Mouse (Mus musculus): ENCODE data around the gene Strbp.

The Strbp gene

GRCm38 (mm10) chr2:37702301-37703172, 1.1 kb downstream of the Strbp start:
- peak; percentile 64 to 65 for DNase-seq (ENCODE audit: low spot score in 2 of 2)

- no peak for DNase-seq (ENCODE audit: low spot score in 2 of 2)
Observed at GRCm38 (mm10) chr2:37689064-37689615, 14.5 kb downstream of the Strbp start.

GRCm38 (mm10) chr2:37687031-37687430, 16.6 kb downstream of the Strbp start:
- no peak for DNase-seq (ENCODE audit: low spot score in 2 of 2)

- no peak for DNase-seq (ENCODE audit: low spot score in 2 of 2)
Observed at GRCm38 (mm10) chr2:37684864-37685263, 18.8 kb downstream of the Strbp start.

GRCm38 (mm10) chr2:37682197-37682811, 21.4 kb downstream of the Strbp start:
- no peak for DNase-seq (ENCODE audit: low spot score in 2 of 2)

GRCm38 (mm10) chr2:37651086-37651485, 52.6 kb downstream of the Strbp start:
- DNase-seq (ENCODE audit: low spot score in 2 of 2), result no peak

GRCm38 (mm10) chr2:37649590-37649989, 54.1 kb downstream of the Strbp start:
- no peak for DNase-seq (ENCODE audit: low spot score in 2 of 2)

- no peak for DNase-seq (ENCODE audit: low spot score in 2 of 2)
Observed at GRCm38 (mm10) chr2:37648966-37649365, 54.7 kb downstream of the Strbp start.

GRCm38 (mm10) chr2:37623343-37623742, 80.3 kb downstream of the Strbp start:
- no peak for DNase-seq (ENCODE audit: low spot score in 2 of 2)

- DNase-seq (ENCODE audit: low spot score in 2 of 2), result no peak
Observed at GRCm38 (mm10) chr2:37587919-37588318, 115.7 kb downstream of the Strbp start.

GRCm38 (mm10) chr2:37578185-37578584, 125.5 kb downstream of the Strbp start:
- no peak for DNase-seq (ENCODE audit: low spot score in 2 of 2)

GRCm38 (mm10) chr2:37576661-37577060, 127.0 kb downstream of the Strbp start:
- no peak for DNase-seq (ENCODE audit: low spot score in 2 of 2)

GRCm38 (mm10) chr2:37572141-37572540, 131.5 kb downstream of the Strbp start:
- DNase-seq (ENCODE audit: low spot score in 2 of 2), result no peak

GRCm38 (mm10) chr2:37570703-37571102, 133.0 kb downstream of the Strbp start:
- no peak for DNase-seq (ENCODE audit: low spot score in 2 of 2)

GRCm38 (mm10) chr2:37569888-37570287, 133.8 kb downstream of the Strbp start:
- no peak for DNase-seq (ENCODE audit: low spot score in 2 of 2)

GRCm38 (mm10) chr2:37566035-37566434, 137.6 kb downstream of the Strbp start:
- DNase-seq (ENCODE audit: low spot score in 2 of 2), result no peak

GRCm38 (mm10) chr2:37565579-37565978, 138.1 kb downstream of the Strbp start:
- no peak for DNase-seq (ENCODE audit: low spot score in 2 of 2)

- DNase-seq (ENCODE audit: low spot score in 2 of 2), result no peak
Observed at GRCm38 (mm10) chr2:37556366-37556765, 147.3 kb downstream of the Strbp start.

GRCm38 (mm10) chr2:37549346-37550012, 154.2 kb downstream of the Strbp start:
- peak; percentile 18 to 43 for DNase-seq (ENCODE audit: low spot score in 2 of 2)

- DNase-seq (ENCODE audit: low spot score in 2 of 2), result no peak
Observed at GRCm38 (mm10) chr2:37531639-37532038, 172.0 kb downstream of the Strbp start.

GRCm38 (mm10) chr2:37530766-37531165, 172.9 kb downstream of the Strbp start:
- DNase-seq (ENCODE audit: low spot score in 2 of 2), result no peak

- DNase-seq (ENCODE audit: low spot score in 2 of 2), result no peak
Observed at GRCm38 (mm10) chr2:37529397-37529796, 174.3 kb downstream of the Strbp start.
